Comparison of ENCODE assay signal across 10 mouse cellular contexts in genomic region chr4:62641230-62641589, GRCm38 (mm10).
DNase-seq lines count a peak whose midpoint lies in the region; ATAC-seq and TF ChIP-seq lines count a peak whose summit lies in the region.
"Had no signal": no experiment of that assay in that cellular context is flagged by ENCODE, and none has a peak within 500 bp of the region (broad histone marks: within the 10 kb centered on the region; RNA-seq: fewer than 3 reads in every experiment).

No protein-coding gene starts in this region.

- WGBS in hindbrain, postnatal 0 days, result 60% methylated on average over 11 of the region's 11 CpGs
- WGBS in hindbrain, embryonic 16.5 days, result 58% methylated on average over 11 of the region's 11 CpGs
- WGBS in heart, embryonic 13.5 days, result 26% methylated on average over 11 of the region's 11 CpGs
- WGBS in liver, embryonic 11.5 days, result 20% methylated on average over 11 of the region's 11 CpGs

- DNase-seq in hindbrain, postnatal 0 days (ENCODE audit: low spot score), result no peak
- DNase-seq in liver, embryonic 11.5 days (ENCODE audit: low spot score), result no peak
- DNase-seq in urinary bladder, adult 18-20 months (ENCODE audit: low spot score in 2 of 2), result no peak
- DNase-seq in layer of hippocampus, adult 18-20 months (ENCODE audit: low spot score in 2 of 2), result no peak
- DNase-seq in frontal cortex, postnatal 36 days (ENCODE audit: low spot score in 2 of 2), result no peak

- no peak overlapping the region for H3K4me2 ChIP-seq in hindbrain, postnatal 0 days (ENCODE audit: low read depth, low read length)
- H3K4me2 ChIP-seq in hindbrain, embryonic 16.5 days (ENCODE audit: low read length), result no peak overlapping the region
- H3K4me2 ChIP-seq in heart, embryonic 13.5 days, result no peak overlapping the region
- H3K4me2 ChIP-seq in liver, embryonic 11.5 days, result no peak overlapping the region
- H3K4me2 ChIP-seq: midbrain, embryonic 11.5 days had no signal

- no peaks in the 10 kb centered on the region for H3K36me3 ChIP-seq in hindbrain, postnatal 0 days (ENCODE audit: insufficient read depth, low read length)
- H3K36me3 ChIP-seq in hindbrain, embryonic 16.5 days (ENCODE audit: control insufficient read depth, insufficient read depth, low read length), result no peaks in the 10 kb centered on the region
- H3K36me3 ChIP-seq in heart, embryonic 13.5 days, result peaks cover 17% of the 10 kb centered on the region
- H3K36me3 ChIP-seq in liver, embryonic 11.5 days (ENCODE audit: control insufficient read depth, insufficient read depth, low read length), result no peaks in the 10 kb centered on the region

- no peak for ATAC-seq in hindbrain, postnatal 0 days
- ATAC-seq in hindbrain, embryonic 16.5 days, result no peak
- ATAC-seq in common myeloid progenitor, adult 5-6 weeks (replicated peaks; ENCODE audit: low read depth, poor library complexity, severe bottlenecking), result peak; percentile 59
- peak; percentile 52 for ATAC-seq in heart, embryonic 13.5 days (ENCODE audit: extremely low read depth, insufficient number of reproducible peaks, low FRiP score, low TSS enrichment)
- ATAC-seq in liver, embryonic 11.5 days (replicated peaks; ENCODE audit: low FRiP score), result 0 out of 2 replicates have a peak, but pooled peaks have one; percentile 16

- H3K27me3 ChIP-seq in hindbrain, postnatal 0 days (ENCODE audit: insufficient read depth, low read length), result no peaks in the 10 kb centered on the region; the same call in 1 of the 2 replicates
- no peaks in the 10 kb centered on the region for H3K27me3 ChIP-seq in hindbrain, embryonic 16.5 days (replicated peaks; ENCODE audit: control insufficient read depth, insufficient read depth, low read length)
- peaks cover 51% of the 10 kb centered on the region for H3K27me3 ChIP-seq in heart, embryonic 13.5 days (replicated peaks)
- H3K27me3 ChIP-seq in liver, embryonic 11.5 days (replicated peaks; ENCODE audit: control insufficient read depth, insufficient read depth, low read length), result no peaks in the 10 kb centered on the region

- TF ChIP-seq CTCF in hindbrain, postnatal 0 days (IDR thresholded peaks at IDR 0.05; ENCODE audit: low read depth), result no peak

- H3K4me3 ChIP-seq in hindbrain, postnatal 0 days (ENCODE audit: low read length), result no peak overlapping the region
- H3K4me3 ChIP-seq in hindbrain, embryonic 16.5 days (ENCODE audit: low read length), result no peak overlapping the region
- H3K4me3 ChIP-seq in heart, embryonic 13.5 days, result no peak overlapping the region
- no peak overlapping the region for H3K4me3 ChIP-seq in liver, embryonic 11.5 days (ENCODE audit: low read depth, low read length)
- H3K4me3 ChIP-seq: erythroblast, embryonic 14.5 days had no signal

- no peaks in the 10 kb centered on the region for H3K9me3 ChIP-seq in hindbrain, postnatal 0 days (ENCODE audit: low read length)
- no peaks in the 10 kb centered on the region for H3K9me3 ChIP-seq in hindbrain, embryonic 16.5 days (ENCODE audit: control insufficient read depth, low read length)
- H3K9me3 ChIP-seq in heart, embryonic 13.5 days, result no peaks in the 10 kb centered on the region
- no peaks in the 10 kb centered on the region for H3K9me3 ChIP-seq in liver, embryonic 11.5 days (ENCODE audit: control insufficient read depth, low read length)

- H3K27ac ChIP-seq in hindbrain, postnatal 0 days, result peak overlapping the region; percentile 32; the same call in 1 of the 2 replicates
- no peak overlapping the region for H3K27ac ChIP-seq in hindbrain, embryonic 16.5 days (ENCODE audit: low read depth, low read length)
- peak overlapping the region; percentile 91 for H3K27ac ChIP-seq in heart, embryonic 13.5 days (replicated peaks)
- no peak overlapping the region for H3K27ac ChIP-seq in liver, embryonic 11.5 days (ENCODE audit: low read depth, low read length)

- H3K4me1 ChIP-seq in hindbrain, postnatal 0 days (ENCODE audit: insufficient read depth, low read length), result no peaks in the 10 kb centered on the region
- H3K4me1 ChIP-seq in hindbrain, embryonic 16.5 days (ENCODE audit: control insufficient read depth, insufficient read depth, low read depth, low read length), result peaks cover 13% of the 10 kb centered on the region
- H3K4me1 ChIP-seq in heart, embryonic 13.5 days, result peaks cover 79% of the 10 kb centered on the region
- peaks cover 6% of the 10 kb centered on the region for H3K4me1 ChIP-seq in liver, embryonic 11.5 days (replicated peaks; ENCODE audit: control insufficient read depth, insufficient read depth, low read length)

- H3K9ac ChIP-seq in hindbrain, postnatal 0 days (replicated peaks; ENCODE audit: low read length), result no peak overlapping the region
- no peak overlapping the region for H3K9ac ChIP-seq in hindbrain, embryonic 16.5 days (ENCODE audit: low read depth, low read length)
- peak overlapping the region; percentile 50; the same call in 1 of the 2 replicates for H3K9ac ChIP-seq in heart, embryonic 13.5 days
- H3K9ac ChIP-seq in liver, embryonic 11.5 days (ENCODE audit: low read depth, low read length), result no peak overlapping the region

Comparison
In these comparisons a context has a peak if more than half of its experiments do, and no peak if none do; other contexts are left out.
1. H3K27ac ChIP-seq: peak in hindbrain, postnatal 0 days (single experiment) and heart, embryonic 13.5 days (single experiment); none in hindbrain, embryonic 16.5 days (single experiment) and liver, embryonic 11.5 days (single experiment).
2. ATAC-seq: peak in common myeloid progenitor, adult 5-6 weeks (single experiment), heart, embryonic 13.5 days (single experiment) and liver, embryonic 11.5 days (single experiment); none in hindbrain, postnatal 0 days (single experiment) and hindbrain, embryonic 16.5 days (single experiment).